Mouse (Mus musculus) kidney, embryonic 14.5 days (tissue): ENCODE results near the gene C130074G19Rik. TPM values are rescaled to one million over a fixed set of nuclear protein-coding genes. Genes with fewer than 3 reads are reported as not detected.
A peak's percentile ranks its signal among the peaks of the same experiment; 100 is the strongest.

Experiments
- ATAC-seq: fragments of 200-750 bp; cut with Nextera tagmentation; 2 replicates; pipeline ENCODE4 v1.8.0; 2017; ENCODE audit warnings: moderate number of reproducible peaks, mild to moderate bottlenecking, moderate TSS enrichment, moderate library complexity; ENCODE audit not compliant: low FRiP score, low TSS enrichment
- H3K27ac ChIP-seq: fragments of 300-500 bp; sonication (generic); 2 replicates; pipeline ENCODE4 v1.5.1; 2014; ENCODE audit warnings: low read depth, mild to moderate bottlenecking, low read length, moderate library complexity, mixed read lengths
- H3K27me3 ChIP-seq: fragments of 300-500 bp; sonication (generic); 2 replicates; pipeline ENCODE4 v1.6.1; 2014; ENCODE audit warnings: mild to moderate bottlenecking, low read length; ENCODE audit not compliant: control insufficient read depth, insufficient read depth
- H3K36me3 ChIP-seq: fragments of 300-500 bp; sonication (generic); 2 replicates; pipeline ENCODE4 v1.6.1; 2014; ENCODE audit warnings: low read length, mixed read lengths; ENCODE audit not compliant: control insufficient read depth, insufficient read depth
- H3K4me1 ChIP-seq: fragments of 300-500 bp; sonication (generic); 2 replicates; pipeline ENCODE4 v1.6.1; 2014; ENCODE audit warnings: low read length, mixed read lengths; ENCODE audit not compliant: control insufficient read depth, insufficient read depth
- H3K4me2 ChIP-seq: fragments of 300-500 bp; sonication (generic); replicated peaks from 2 replicates; pipeline ENCODE4 v1.6.1; 2014; ENCODE audit warnings: low read depth, mild to moderate bottlenecking, low read length
- H3K4me3 ChIP-seq: fragments of 300-500 bp; sonication (generic); 2 replicates; pipeline ENCODE4 v1.5.1; 2014; ENCODE audit warnings: mild to moderate bottlenecking, low read length
- H3K9ac ChIP-seq: fragments of 300-500 bp; sonication (generic); 2 replicates; pipeline ENCODE4 v1.6.1; 2014; ENCODE audit warnings: low read depth, mild to moderate bottlenecking, low read length, moderate library complexity
- H3K9me3 ChIP-seq: fragments of 300-500 bp; sonication (generic); 2 replicates; pipeline ENCODE4 v1.6.1; 2016; ENCODE audit warnings: low read length; ENCODE audit not compliant: control insufficient read depth
- WGBS: fragments of 180-500 bp; shearing (Covaris S2); extraction: QIAGEN DNeasy Blood & Tissue Kit; methylation state at CpG from one replicate; pipeline ENCODE4 v1.1.7; 2014; 5-methylcytosine and 5-hydroxymethylcytosine counted together
- polyA plus RNA-seq: library from polyadenylated mRNA; unstranded; fragments of >200 nt; fragmentation: Nextera tagmentation; extraction: Ambion mirVana; gene quantifications from 2 replicates; pipeline ENCODE4 v1.2.1, GENCODE M21; 2014

Gene C130074G19Rik
- polyA plus RNA-seq, 1 experiment from 2014 or later, result 2.2 TPM

DNA sequence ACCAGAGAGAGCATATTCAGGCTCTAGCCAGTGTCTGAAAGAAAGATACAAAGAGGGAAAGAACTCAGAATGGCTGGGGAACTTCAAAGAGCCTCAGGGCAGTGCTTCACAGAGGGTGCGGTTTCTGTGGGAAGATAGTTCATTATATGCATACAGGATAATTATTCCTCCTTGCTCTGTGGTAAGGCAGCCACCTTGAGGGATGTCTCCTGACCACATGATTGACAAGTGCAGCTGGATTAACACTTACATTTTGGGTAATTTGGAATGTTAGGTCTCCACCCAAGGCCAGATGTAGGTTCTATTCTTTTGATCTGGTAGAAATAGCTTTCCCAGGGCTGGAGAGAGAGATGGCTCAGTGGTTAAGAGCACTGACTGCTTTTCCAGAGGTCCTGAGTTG, 3.1 kb upstream of the C130074G19Rik start:
- ATAC-seq, result no peak
- peaks cover 30% of the 10 kb centered on the region for H3K27me3 ChIP-seq
- H3K4me3 ChIP-seq, result no peak overlapping the region
- H3K9me3 ChIP-seq, result no peaks in the 10 kb centered on the region
- no peak overlapping the region for H3K27ac ChIP-seq
- 55% methylated on average over 1 of the region's 1 CpGs for WGBS
- peaks cover 7% of the 10 kb centered on the region; the same call in 1 of the 2 replicates for H3K4me1 ChIP-seq
- no peak overlapping the region for H3K9ac ChIP-seq
- no peaks in the 10 kb centered on the region for H3K36me3 ChIP-seq
- no peak overlapping the region for H3K4me2 ChIP-seq

GRCm38 (mm10) chr1:184881861-184882260, 1.2 kb downstream of the C130074G19Rik start:
- H3K27ac ChIP-seq, result no peak overlapping the region
- peak overlapping the region; percentile 45 for H3K4me3 ChIP-seq
- H3K27me3 ChIP-seq, result peaks cover 33% of the 10 kb centered on the region
- 64% methylated on average over 7 of the region's 7 CpGs for WGBS
- no peak for ATAC-seq
- H3K4me2 ChIP-seq, result peak overlapping the region; percentile 60
- H3K36me3 ChIP-seq, result no peaks in the 10 kb centered on the region
- H3K9ac ChIP-seq, result peak overlapping the region; percentile 54; the same call in 1 of the 2 replicates
- H3K4me1 ChIP-seq, result peaks cover 7% of the 10 kb centered on the region; the same call in 1 of the 2 replicates
- H3K9me3 ChIP-seq, result no peaks in the 10 kb centered on the region; the same call in 1 of the 2 replicates

GRCm38 (mm10) chr1:184881211-184881610, 1.8 kb downstream of the C130074G19Rik start:
- H3K9me3 ChIP-seq, result no peaks in the 10 kb centered on the region; the same call in 1 of the 2 replicates
- no peak overlapping the region for H3K9ac ChIP-seq
- H3K36me3 ChIP-seq, result no peaks in the 10 kb centered on the region
- 82% methylated on average over 5 of the region's 5 CpGs for WGBS
- no peak for ATAC-seq
- H3K4me2 ChIP-seq, result peak overlapping the region; percentile 60
- H3K4me1 ChIP-seq, result peaks cover 7% of the 10 kb centered on the region; the same call in 1 of the 2 replicates
- H3K4me3 ChIP-seq, result no peak overlapping the region; the same call in 1 of the 2 replicates
- H3K27me3 ChIP-seq, result peaks cover 33% of the 10 kb centered on the region
- H3K27ac ChIP-seq, result no peak overlapping the region

- Histone ChIP-seq H3K27ac (no peak overlapping the region; the same call in 1 of the 2 replicates), H3K9me3 (no peaks in the 10 kb centered on the region; the same call in 1 of the 2 replicates), H3K4me1 (peaks cover 7% of the 10 kb centered on the region; the same call in 1 of the 2 replicates), H3K4me3 (no peak overlapping the region), H3K27me3 (peaks cover 30% of the 10 kb centered on the region), H3K4me2 (no peak overlapping the region), H3K36me3 (no peaks in the 10 kb centered on the region), H3K9ac (no peak overlapping the region)
- peak; percentile 14; the same call in 1 of the 2 replicates for ATAC-seq
- 65% methylated on average over 6 of the region's 6 CpGs for WGBS
Observed at GRCm38 (mm10) chr1:184878860-184879259, 4.2 kb downstream of the C130074G19Rik start.

- 72% methylated on average over 2 of the region's 2 CpGs for WGBS
- H3K27me3 ChIP-seq, result peaks cover 14% of the 10 kb centered on the region
- no peak overlapping the region for H3K4me3 ChIP-seq
- H3K27ac ChIP-seq, result no peak overlapping the region
- no peak for ATAC-seq
- H3K9ac ChIP-seq, result no peak overlapping the region
- no peak overlapping the region for H3K4me2 ChIP-seq
- no peaks in the 10 kb centered on the region for H3K36me3 ChIP-seq
- no peaks in the 10 kb centered on the region; the same call in 1 of the 2 replicates for H3K9me3 ChIP-seq
- peaks cover 2% of the 10 kb centered on the region; the same call in 1 of the 2 replicates for H3K4me1 ChIP-seq
Observed at GRCm38 (mm10) chr1:184877306-184877705, 5.7 kb downstream of the C130074G19Rik start.

DNA sequence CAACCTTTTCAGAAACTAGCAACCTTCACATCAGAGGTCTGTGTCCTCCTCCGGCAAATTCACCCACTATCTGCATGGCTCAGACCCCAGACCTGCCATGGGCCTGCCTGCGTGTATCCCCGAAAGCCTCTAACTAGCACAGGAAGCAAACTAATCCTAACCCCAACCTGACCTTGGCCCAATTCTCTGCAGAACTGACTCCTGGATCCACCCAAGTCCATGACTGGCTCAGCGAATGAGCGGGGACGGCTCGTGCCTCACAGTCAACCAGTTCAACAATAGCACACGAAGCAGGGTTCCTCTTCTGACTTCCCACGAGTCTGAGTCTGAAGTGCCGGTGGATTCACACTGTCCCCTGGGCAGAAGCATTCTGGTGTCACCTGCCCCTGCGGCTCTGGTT, 9.1 kb downstream of the C130074G19Rik start:
- Histone ChIP-seq H3K27ac (no peak overlapping the region), H3K4me1 (no peaks in the 10 kb centered on the region), H3K4me3 (no peak overlapping the region), H3K4me2 (no peak overlapping the region), H3K9me3 (no peaks in the 10 kb centered on the region), H3K27me3 (no peaks in the 10 kb centered on the region), H3K9ac (no peak overlapping the region), H3K36me3 (no peaks in the 10 kb centered on the region)
- WGBS, result 90% methylated on average over 11 of the region's 11 CpGs
- no peak for ATAC-seq

- no peaks in the 10 kb centered on the region for H3K9me3 ChIP-seq
- H3K9ac ChIP-seq, result no peak overlapping the region
- H3K27me3 ChIP-seq, result no peaks in the 10 kb centered on the region
- ATAC-seq, result no peak
- H3K27ac ChIP-seq, result peak overlapping the region; percentile 39; the same call in 1 of the 2 replicates
- no peak overlapping the region for H3K4me3 ChIP-seq
- no peak overlapping the region for H3K4me2 ChIP-seq
- WGBS, result 79% methylated on average over 7 of the region's 7 CpGs
- no peaks in the 10 kb centered on the region for H3K4me1 ChIP-seq
- H3K36me3 ChIP-seq, result no peaks in the 10 kb centered on the region
Observed at GRCm38 (mm10) chr1:184872069-184872819, 10.8 kb downstream of the C130074G19Rik start.

DNA sequence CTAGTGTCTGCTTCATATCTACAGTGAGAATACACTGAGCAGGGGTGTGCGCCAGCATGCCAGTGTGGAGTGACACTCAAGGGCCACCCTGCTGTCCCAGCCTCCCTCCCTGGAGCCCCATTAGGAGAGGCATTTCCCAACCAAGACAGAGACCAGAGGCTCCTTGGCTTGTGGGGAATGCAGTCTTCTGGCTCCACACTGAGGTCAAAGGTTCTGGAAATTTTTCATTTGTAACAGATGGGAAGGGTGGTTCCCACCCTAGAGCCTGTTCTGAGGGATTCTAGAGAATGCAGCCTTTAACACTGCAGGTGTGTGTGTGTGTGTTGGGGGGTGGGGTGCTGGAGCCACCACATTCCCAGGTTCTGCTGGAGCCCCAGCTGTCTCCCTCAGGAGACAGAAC, 11.5 kb downstream of the C130074G19Rik start:
- Histone ChIP-seq H3K4me1 (no peaks in the 10 kb centered on the region), H3K27me3 (no peaks in the 10 kb centered on the region), H3K36me3 (no peaks in the 10 kb centered on the region), H3K27ac (peak overlapping the region; percentile 39; the same call in 1 of the 2 replicates), H3K4me2 (no peak overlapping the region), H3K9me3 (no peaks in the 10 kb centered on the region), H3K9ac (no peak overlapping the region), H3K4me3 (no peak overlapping the region)
- 88% methylated on average over 1 of the region's 1 CpGs for WGBS
- ATAC-seq, result 0 out of 2 replicates have a peak, but pooled peaks have one; percentile 38
